In genomic region chr1:154118374-154119004, GRCm38 (mm10) we compare ENCODE assay signal across 7 mouse cellular contexts.
A peak's percentile ranks its signal among the peaks of the same experiment; 100 is the strongest.
DNase-seq lines count a peak whose midpoint lies in the region; ATAC-seq and TF ChIP-seq lines count a peak whose summit lies in the region.

No protein-coding gene starts in this region.

- peak; percentile 82 for DNase-seq in R1 (ENCODE audit: low read depth, low spot score)
- DNase-seq in cerebellum, adult 18-20 months = peak; percentile 77 to 82
- peak; percentile 67 for DNase-seq in forebrain, postnatal 0 days
- peak; percentile 62 to 77 for DNase-seq in left cerebral cortex, adult 2 months (ENCODE audit: extremely low spot score in 1 of 2, low spot score in 2 of 2)

- no peak for TF ChIP-seq POLR2A in small intestine, adult 2 months (IDR thresholded peaks at IDR 0.05; ENCODE audit: low read depth, low read length)

- no peak overlapping the region for H3K9ac ChIP-seq in forebrain, postnatal 0 days
- no peak overlapping the region for H3K9ac ChIP-seq in hindbrain, embryonic 13.5 days

- peak; percentile 56 for ATAC-seq in forebrain, postnatal 0 days
- ATAC-seq in hindbrain, embryonic 13.5 days (ENCODE audit: low FRiP score) = 0 out of 2 replicates have a peak, but pooled peaks have one; percentile 10

- intact Hi-C loops in left cerebral cortex, adult 2 months (cut with DNase I) = loop anchor here (1.0 to 5.0 kb wide), 4 partner anchors 42 to 223 kb away; no protein-coding TSS in a partner anchor

- no peak overlapping the region for H3K4me2 ChIP-seq in forebrain, postnatal 0 days (ENCODE audit: low read depth)
- no peak overlapping the region for H3K4me2 ChIP-seq in hindbrain, embryonic 13.5 days

- no peaks in the 10 kb centered on the region for H3K4me1 ChIP-seq in forebrain, postnatal 0 days (ENCODE audit: insufficient read depth)
- peaks cover 12% of the 10 kb centered on the region for H3K4me1 ChIP-seq in hindbrain, embryonic 13.5 days (replicated peaks)
- peaks cover 15% of the 10 kb centered on the region for H3K4me1 ChIP-seq in megakaryocyte, embryonic 14.5 days
- H3K4me1 ChIP-seq in small intestine, adult 2 months (ENCODE audit: control insufficient read depth, insufficient read depth, insufficient read length, low read length) = peaks cover 10% of the 10 kb centered on the region; the same call in 1 of the 2 replicates

- H3K27ac ChIP-seq in forebrain, postnatal 0 days (ENCODE audit: low read depth, low read length) = peak overlapping the region; percentile 21; the same call in 1 of the 2 replicates
- H3K27ac ChIP-seq in hindbrain, embryonic 13.5 days = no peak overlapping the region
- H3K27ac ChIP-seq in left cerebral cortex, adult 2 months = peak overlapping the region; percentile 64
- H3K27ac ChIP-seq in small intestine, adult 2 months (ENCODE audit: insufficient read depth, low read depth, low read length) = peak overlapping the region; percentile 54; the same call in 1 of the 2 replicates

- TF ChIP-seq CTCF in forebrain, postnatal 0 days (IDR thresholded peaks at IDR 0.05; ENCODE audit: low read depth) = peak; percentile 83
- TF ChIP-seq CTCF in left cerebral cortex, adult 2 months (IDR thresholded peaks at IDR 0.05) = peak; percentile 88
- TF ChIP-seq CTCF in small intestine, adult 2 months (IDR thresholded peaks at IDR 0.05; ENCODE audit: extremely low read depth, insufficient read length, insufficient replicate concordance, low read depth, low read length) = peak; percentile 92; the same call in 1 of the 2 replicates

- no peaks in the 10 kb centered on the region for H3K9me3 ChIP-seq in forebrain, postnatal 0 days (ENCODE audit: low read length)
- no peaks in the 10 kb centered on the region for H3K9me3 ChIP-seq in hindbrain, embryonic 13.5 days
- no peaks in the 10 kb centered on the region for H3K9me3 ChIP-seq in megakaryocyte, embryonic 14.5 days

- WGBS in forebrain, postnatal 0 days = 48% methylated on average over 10 of the region's 10 CpGs
- WGBS in hindbrain, embryonic 13.5 days = 48% methylated on average over 10 of the region's 10 CpGs
- 26% methylated on average over 10 of the region's 10 CpGs for WGBS in small intestine, adult 2 months

- H3K4me3 ChIP-seq in forebrain, postnatal 0 days (ENCODE audit: low read depth, low read length) = no peak overlapping the region
- H3K4me3 ChIP-seq in hindbrain, embryonic 13.5 days = no peak overlapping the region
- H3K4me3 ChIP-seq in left cerebral cortex, adult 2 months = 0 out of 2 replicates have a peak overlapping the region, but pooled peaks have one; percentile 9
- peak overlapping the region; percentile 47 for H3K4me3 ChIP-seq in megakaryocyte, embryonic 14.5 days (replicated peaks)
- peak overlapping the region; percentile 36 for H3K4me3 ChIP-seq in small intestine, adult 2 months (ENCODE audit: low read depth, low read length)

- no peaks in the 10 kb centered on the region for H3K36me3 ChIP-seq in forebrain, postnatal 0 days (ENCODE audit: insufficient read depth)
- H3K36me3 ChIP-seq in hindbrain, embryonic 13.5 days = no peaks in the 10 kb centered on the region
- no peaks in the 10 kb centered on the region for H3K36me3 ChIP-seq in megakaryocyte, embryonic 14.5 days (replicated peaks; ENCODE audit: low read length)
- H3K36me3 ChIP-seq in small intestine, adult 2 months (ENCODE audit: control insufficient read depth, insufficient read depth, low read length) = no peaks in the 10 kb centered on the region

- H3K27me3 ChIP-seq in forebrain, postnatal 0 days (ENCODE audit: insufficient read depth, low read length) = no peaks in the 10 kb centered on the region
- 0 out of 2 replicates have a peak, but pooled peaks cover 6% of the 10 kb centered on the region for H3K27me3 ChIP-seq in hindbrain, embryonic 13.5 days
- H3K27me3 ChIP-seq in megakaryocyte, embryonic 14.5 days (replicated peaks) = peaks cover 25% of the 10 kb centered on the region
- H3K27me3 ChIP-seq in small intestine, adult 2 months (ENCODE audit: control insufficient read depth, insufficient read depth, low read length) = no peaks in the 10 kb centered on the region

Comparison
In these comparisons a context has a peak if more than half of its experiments do, and no peak if none do; other contexts are left out.
1. H3K4me3 ChIP-seq: peak in left cerebral cortex, adult 2 months (single experiment), megakaryocyte, embryonic 14.5 days (single experiment) and small intestine, adult 2 months (single experiment); none in forebrain, postnatal 0 days (single experiment) and hindbrain, embryonic 13.5 days (single experiment).
2. Peak in every context shown above with its lines, with median percentiles within 50 percentile points of each other: DNase-seq and CTCF ChIP-seq.